Mouse (Mus musculus) MEL (cell line): Measurements from ENCODE around the gene Cldnd1. TPM values are rescaled to one million over a fixed set of nuclear protein-coding genes. Genes with fewer than 3 reads are reported as not detected.
A peak's percentile ranks its signal among the peaks of the same experiment; 100 is the strongest.

ENCODE experiments used
- DNase-seq: peaks from one replicate; pipeline ENCODE4 v3.0.0; 2011; ENCODE audit warnings: low read depth, low spot score
- H3K27ac ChIP-seq: 2 replicates; pipeline ENCODE4 v1.5.1; 2012; ENCODE audit warnings: low read depth, mild to moderate bottlenecking, control low read depth, low read length, moderate library complexity; ENCODE audit not compliant: control insufficient read depth
- H3K27me3 ChIP-seq, 2 experiments: fragments of 150-350 bp in 1 of 2; sonication (generic) in 1 of 2; 2 replicates each; pipeline ENCODE4 v1.6.1; 2012; ENCODE audit warnings: low read length in 2 of 2, mild to moderate bottlenecking in 2 of 2, improper control_type of control experiment in 1 of 2, moderate library complexity in 1 of 2; ENCODE audit not compliant: insufficient read depth in 2 of 2, control insufficient read depth in 1 of 2
- H3K36me3 ChIP-seq, 2 experiments: 2 replicates each; pipeline ENCODE4 v1.6.1; 2012 to 2014; ENCODE audit warnings: low read length in 2 of 2, improper control_type of control experiment in 1 of 2, inconsistent platforms in 1 of 2, mild to moderate bottlenecking in 1 of 2; ENCODE audit not compliant: insufficient read depth in 2 of 2, control insufficient read depth in 1 of 2
- H3K4me1 ChIP-seq, 2 experiments: fragments of 150-350 bp in 1 of 2; sonication (generic) in 1 of 2; 2 replicates each; pipeline ENCODE4 v1.6.1; 2012; ENCODE audit warnings: low read length in 2 of 2, improper control_type of control experiment in 1 of 2, mild to moderate bottlenecking in 1 of 2; ENCODE audit not compliant: insufficient read depth in 2 of 2, control insufficient read depth in 1 of 2
- H3K4me3 ChIP-seq, 2 experiments: fragments of 150-350 bp in 1 of 2; sonication (generic) in 1 of 2; 2 replicates each; pipeline ENCODE4 v1.5.1; 2012; ENCODE audit warnings: low read depth in 2 of 2, low read length in 2 of 2, mild to moderate bottlenecking in 2 of 2, moderate library complexity in 2 of 2, control low read depth in 1 of 2, improper control_type of control experiment in 1 of 2; ENCODE audit not compliant: control insufficient read depth in 1 of 2, insufficient read depth in 1 of 2
- H3K79me2 ChIP-seq: 2 replicates; pipeline ENCODE4 v1.6.1; 2012; ENCODE audit warnings: mild to moderate bottlenecking, low read length, moderate library complexity; ENCODE audit not compliant: control insufficient read depth, poor library complexity, insufficient read depth
- H3K9ac ChIP-seq: 2 replicates; pipeline ENCODE4 v1.6.1; 2012; ENCODE audit warnings: low read depth, mild to moderate bottlenecking, control low read depth, low read length, moderate library complexity; ENCODE audit not compliant: control insufficient read depth, poor library complexity, severe bottlenecking
- H3K9me3 ChIP-seq: fragments of 150-350 bp; sonication (generic); replicated peaks from 2 replicates; pipeline ENCODE4 v1.6.1; 2012; ENCODE audit warnings: mild to moderate bottlenecking, low read length, improper control_type of control experiment, moderate library complexity; ENCODE audit not compliant: insufficient read depth
- E2F4 ChIP-seq: IDR thresholded peaks from 2 replicates; pipeline ENCODE4 v1.6.1; 2011; ENCODE audit warnings: low read depth, low read length, improper control_type of control experiment, borderline replicate concordance
- GATA1 ChIP-seq: IDR thresholded peaks from 2 replicates; pipeline ENCODE4 v1.6.1; 2011; ENCODE audit warnings: low read depth, low read length, improper control_type of control experiment
- NRF1 ChIP-seq: IDR thresholded peaks from 2 replicates; pipeline ENCODE4 v1.6.1; 2014; ENCODE audit warnings: low read depth, mild to moderate bottlenecking, inconsistent platforms, low read length, improper control_type of control experiment, moderate library complexity; ENCODE audit not compliant: poor library complexity, insufficient read depth, severe bottlenecking
- POLR2AphosphoS5 ChIP-seq: IDR thresholded peaks from 2 replicates; pipeline ENCODE4 v1.6.1; 2012; ENCODE audit warnings: low read depth, borderline replicate concordance, mild to moderate bottlenecking, inconsistent platforms, low read length, moderate library complexity, mixed read lengths
- RAD21 ChIP-seq: IDR thresholded peaks from 2 replicates; pipeline ENCODE4 v1.6.1; 2011; ENCODE audit warnings: mild to moderate bottlenecking, low read depth, low read length, improper control_type of control experiment
- TAL1 ChIP-seq: IDR thresholded peaks from 2 replicates; pipeline ENCODE4 v1.6.1; 2012; ENCODE audit warnings: mild to moderate bottlenecking, inconsistent platforms, low read length, moderate library complexity, mixed read lengths
- UBTF ChIP-seq: IDR thresholded peaks from 2 replicates; pipeline ENCODE4 v1.6.1; 2012; ENCODE audit warnings: low read depth, mild to moderate bottlenecking, inconsistent platforms, low read length, improper control_type of control experiment, moderate library complexity, borderline replicate concordance; ENCODE audit not compliant: insufficient read depth
- ZKSCAN1 ChIP-seq: IDR thresholded peaks from 2 replicates; pipeline ENCODE4 v1.6.1; 2012; ENCODE audit warnings: low read depth, mild to moderate bottlenecking, inconsistent platforms, low read length, improper control_type of control experiment, moderate library complexity
- ZNF384 ChIP-seq: IDR thresholded peaks from 2 replicates; pipeline ENCODE4 v1.6.1; 2012; ENCODE audit warnings: low read depth, mild to moderate bottlenecking, inconsistent platforms, low read length, improper control_type of control experiment
- polyA plus RNA-seq, 2 experiments: library from polyadenylated mRNA; stranded (reverse) in 1 of 2; unstranded in 1 of 2; fragments of >175 nt in 1 of 2; fragments of >200 nt in 1 of 2; gene quantifications; 2 replicates each; pipeline versions ENCODE4 v1.2.1 to v1.2.4; 2012; ENCODE audit warnings: low replicate concordance in 2 of 2, low read depth in 1 of 2; ENCODE audit not compliant: insufficient read length in 2 of 2, insufficient read depth in 1 of 2, missing spikeins in 1 of 2
- total RNA-seq: library from RNA; depleted of rRNA; stranded (reverse); fragments of 300-350 nt; gene quantifications from 2 replicates; pipeline ENCODE4 v1.2.3, GENCODE M21; 2012

The Cldnd1 gene
- total and polyA plus RNA-seq, 3 experiments, result 18.5 to 34.3 TPM; not detected in 1

GRCm38 (mm10) chr16:58712221-58712620 lies 15.5 kb upstream of the Cldnd1 start:
- TF ChIP-seq ZNF384, result peak; percentile 92
- no peak for TF ChIP-seq E2F4
- DNase-seq, result peak; percentile 43
- peak overlapping the region; percentile 64 for H3K9ac ChIP-seq
- H3K9me3 ChIP-seq, result no peaks in the 10 kb centered on the region
- no peaks in the 10 kb centered on the region for H3K79me2 ChIP-seq
- peaks cover 0 to 4% of the 10 kb centered on the region in 2 experiments; a peak in 2 of 4 replicates for H3K36me3 ChIP-seq
- H3K27me3 ChIP-seq, result peaks cover 0 to 4% of the 10 kb centered on the region in 2 experiments; a peak in 3 of 4 replicates
- peak overlapping the region; percentile 62 to 88 for H3K4me3 ChIP-seq
- no peaks in the 10 kb centered on the region for H3K4me1 ChIP-seq
- H3K27ac ChIP-seq, result no peak overlapping the region

GRCm38 (mm10) chr16:58713128-58713527 lies 14.6 kb upstream of the Cldnd1 start:
- Histone ChIP-seq H3K4me3 (no peak overlapping the region), H3K9ac (no peak overlapping the region), H3K27me3 (peaks cover 0 to 4% of the 10 kb centered on the region in 2 experiments; a peak in 3 of 4 replicates), H3K9me3 (no peaks in the 10 kb centered on the region), H3K4me1 (no peaks in the 10 kb centered on the region), H3K79me2 (no peaks in the 10 kb centered on the region), H3K36me3 (peaks cover 0 to 4% of the 10 kb centered on the region in 2 experiments; a peak in 2 of 4 replicates), H3K27ac (no peak overlapping the region)
- no peak for DNase-seq
- TF ChIP-seq TAL1, result no peak

- no peak for DNase-seq
- Histone ChIP-seq H3K4me1 (no peaks in the 10 kb centered on the region), H3K27ac (no peak overlapping the region), H3K36me3 (no peaks in the 10 kb centered on the region; a peak in 1 of 4 replicates), H3K79me2 (no peaks in the 10 kb centered on the region), H3K4me3 (no peak overlapping the region), H3K27me3 (peaks cover 0 to 4% of the 10 kb centered on the region in 2 experiments; a peak in 3 of 4 replicates), H3K9ac (no peak overlapping the region), H3K9me3 (no peaks in the 10 kb centered on the region)
- no peak for TF ChIP-seq UBTF
- TF ChIP-seq E2F4, result no peak
- TF ChIP-seq GATA1, result no peak
- no peak for TF ChIP-seq ZKSCAN1
- TF ChIP-seq NRF1, result no peak
- TF ChIP-seq RAD21, result no peak
- no peak for TF ChIP-seq POLR2AphosphoS5
- no peak for TF ChIP-seq ZNF384
These were observed 12.7 kb upstream of the Cldnd1 start for GRCm38 (mm10) chr16:58715018-58715417.
